Mouse (Mus musculus) liver, embryonic 14.5 days (tissue): ENCODE data around the gene Mpped2.

Experiments used
- CTCF ChIP-seq: IDR thresholded peaks from 2 replicates; pipeline ENCODE4 v1.5.1; 2016; ENCODE audit warnings: antibody characterized with exemption, low read depth, control low read depth
- EP300 ChIP-seq: IDR thresholded peaks from 2 replicates; pipeline ENCODE4 v1.6.1; 2016; ENCODE audit warnings: antibody characterized with exemption, low read depth

GRCm38 (mm10) chr2:106729951-106730564, 37.0 kb downstream of the Mpped2 start:
- TF ChIP-seq EP300 (no peak), CTCF (no peak)
